Mouse (Mus musculus): ENCODE results near the gene Cachd1. TPM values are rescaled to one million over a fixed set of nuclear protein-coding genes. Genes with fewer than 3 reads are reported as not detected.

Gene Cachd1
- total RNA-seq, 2 experiments from 2014 or later, result 34.9 to 35.3 TPM

- no peak for DNase-seq (ENCODE audit: low spot score in 2 of 2)
These were observed 87.5 kb downstream of the Cachd1 start for GRCm38 (mm10) chr4:100863861-100864428.

- DNase-seq (ENCODE audit: low spot score in 2 of 2), result no peak
These were observed 88.9 kb downstream of the Cachd1 start for GRCm38 (mm10) chr4:100865423-100865822.

DNA sequence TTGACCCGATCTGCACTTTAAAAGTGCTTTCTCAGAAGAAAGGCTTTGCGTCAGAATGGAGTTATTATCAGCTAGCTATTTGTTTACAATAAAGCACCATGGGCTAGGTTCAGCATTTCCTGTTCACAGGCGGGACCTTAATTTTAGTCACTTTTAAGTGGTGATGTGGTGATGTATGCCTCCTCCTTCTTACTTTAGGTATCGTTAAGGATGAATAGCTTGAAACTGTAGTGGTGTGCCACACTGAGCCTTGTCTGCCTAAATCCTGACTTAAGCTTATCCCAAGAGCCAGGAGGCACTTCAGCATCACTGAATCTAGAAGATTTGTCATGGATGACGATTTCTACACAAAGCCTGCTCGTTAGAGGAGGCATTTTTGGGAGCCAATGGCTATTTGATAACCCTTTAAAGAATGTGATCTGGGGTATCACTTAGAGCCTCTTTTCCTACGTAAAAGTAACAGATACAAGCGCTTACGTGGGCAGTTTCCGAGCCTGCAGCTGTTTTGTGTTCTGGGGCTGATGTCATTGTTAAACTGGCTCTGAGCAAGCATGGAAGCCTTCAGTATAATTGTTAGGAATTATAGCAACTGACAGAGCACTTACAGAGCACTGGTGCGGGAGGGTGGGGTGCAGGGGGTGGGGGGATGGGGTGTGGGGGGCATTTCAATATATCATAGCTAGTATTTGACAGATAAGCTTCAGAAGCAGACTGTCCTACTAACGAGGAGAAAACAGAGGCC is 89.7 kb downstream of the Cachd1 start:
- peak in 1 of 2 experiments; percentile 11 for DNase-seq (ENCODE audit: low spot score in 2 of 2)

DNA sequence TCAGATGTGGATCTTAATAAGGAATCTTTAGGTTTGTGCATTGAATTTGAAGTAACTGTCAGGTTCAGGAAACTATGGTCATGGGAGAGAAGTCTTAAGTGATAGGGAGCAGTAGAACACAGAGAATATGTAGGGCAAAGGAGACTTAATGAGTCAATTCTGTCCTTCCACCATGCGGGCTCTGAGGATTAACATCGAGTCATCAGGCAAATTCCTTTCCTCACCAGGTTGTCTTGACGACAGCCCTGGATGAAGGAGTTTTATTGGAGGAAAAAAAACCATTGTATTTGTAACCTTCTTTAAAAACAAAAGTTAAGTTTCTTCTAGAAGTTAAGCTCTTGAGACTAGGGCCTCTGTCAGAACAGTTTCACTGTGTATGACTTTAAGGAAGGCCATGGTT is 100.9 kb downstream of the Cachd1 start:
- DNase-seq (ENCODE audit: low spot score in 2 of 2), result no peak

- DNase-seq (ENCODE audit: low spot score in 2 of 2), result no peak
These were observed 102.9 kb downstream of the Cachd1 start for GRCm38 (mm10) chr4:100879414-100879813.

DNA sequence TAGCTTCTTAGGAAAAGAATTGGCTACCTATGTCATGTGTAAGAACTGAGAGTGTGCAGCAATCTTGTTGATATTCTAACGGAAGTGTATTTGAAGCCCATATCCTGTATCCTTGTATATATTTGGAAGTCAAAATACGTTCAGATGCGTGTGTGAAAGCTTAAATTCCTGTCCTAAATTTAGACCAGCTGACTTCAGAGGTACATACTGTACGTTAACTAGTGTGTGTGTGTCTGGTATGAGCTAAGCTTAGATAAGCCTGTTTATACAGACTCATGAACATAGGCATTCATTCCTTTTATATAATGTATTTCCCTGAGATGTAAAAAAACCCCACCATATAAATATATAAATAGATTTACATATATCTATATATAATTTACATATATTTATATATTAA is 103.6 kb downstream of the Cachd1 start:
- no peak for DNase-seq (ENCODE audit: low spot score in 2 of 2)

- DNase-seq (ENCODE audit: low spot score in 2 of 2), result no peak
These were observed 109.6 kb downstream of the Cachd1 start for GRCm38 (mm10) chr4:100885793-100886742.

GRCm38 (mm10) chr4:100886743-100887416 is 110.4 kb downstream of the Cachd1 start:
- no peak for DNase-seq (ENCODE audit: low spot score in 2 of 2)

DNA sequence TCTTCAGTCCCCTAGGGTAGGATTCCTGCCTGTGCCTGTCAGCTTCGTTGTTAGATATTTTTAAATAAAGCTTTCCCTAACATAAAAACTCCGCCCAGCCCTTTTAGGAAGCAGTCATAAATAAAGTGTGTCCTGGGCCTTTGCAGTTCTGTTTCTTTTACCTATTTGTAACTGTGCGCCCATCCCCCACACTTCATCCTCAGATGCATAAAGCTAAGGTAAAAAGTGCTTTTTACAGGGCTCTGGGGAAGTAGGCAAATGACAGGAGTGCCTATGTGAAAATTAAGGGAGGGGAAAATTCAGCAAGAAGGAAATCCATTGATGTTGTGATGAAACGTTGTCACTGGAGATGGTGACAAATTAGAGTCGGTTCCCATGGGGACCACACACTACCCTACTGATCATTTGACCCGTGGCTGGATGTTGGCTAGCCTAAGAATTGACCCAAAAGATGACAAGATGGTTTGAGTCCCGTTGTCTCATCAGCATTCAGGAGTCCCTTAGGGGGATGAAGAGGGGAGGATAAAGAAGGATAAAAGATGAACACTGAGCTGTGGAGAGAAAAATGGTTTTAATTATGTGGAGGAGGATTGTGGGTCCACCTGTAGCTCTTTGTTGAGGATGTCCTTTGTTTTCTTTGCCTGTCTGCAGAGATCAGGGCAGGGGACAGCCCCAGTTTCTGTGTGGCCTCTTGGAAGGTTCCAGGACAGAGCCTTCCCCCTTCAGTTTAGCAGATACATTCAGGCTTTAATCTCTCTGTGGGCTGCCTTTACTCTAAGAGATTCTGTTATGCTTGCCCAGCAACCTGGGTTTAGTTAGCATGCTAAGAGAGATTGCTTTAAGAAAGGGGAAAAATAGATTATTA is 113.9 kb downstream of the Cachd1 start:
- no peak for DNase-seq (ENCODE audit: low spot score in 2 of 2)

DNA sequence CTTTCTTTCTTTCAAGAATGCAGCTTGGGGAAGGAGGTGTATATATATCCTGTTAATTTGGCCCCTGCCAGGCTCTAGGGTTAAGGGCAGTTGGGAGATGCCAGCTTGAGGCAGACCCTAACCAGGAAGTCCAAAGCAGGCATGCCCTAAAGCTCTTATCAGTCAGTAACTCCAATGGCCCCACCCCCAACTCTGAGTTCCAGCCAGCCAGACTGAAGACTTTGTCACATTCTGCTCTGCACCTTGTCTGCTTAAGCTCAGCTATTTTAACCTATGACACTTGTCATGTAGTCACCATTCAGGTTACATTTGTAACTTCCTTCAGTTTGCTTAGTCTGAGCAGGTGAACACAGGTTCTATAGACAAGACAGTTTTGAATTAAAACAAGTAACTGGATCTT is 117.3 kb downstream of the Cachd1 start:
- DNase-seq (ENCODE audit: low spot score in 2 of 2), result no peak

DNA sequence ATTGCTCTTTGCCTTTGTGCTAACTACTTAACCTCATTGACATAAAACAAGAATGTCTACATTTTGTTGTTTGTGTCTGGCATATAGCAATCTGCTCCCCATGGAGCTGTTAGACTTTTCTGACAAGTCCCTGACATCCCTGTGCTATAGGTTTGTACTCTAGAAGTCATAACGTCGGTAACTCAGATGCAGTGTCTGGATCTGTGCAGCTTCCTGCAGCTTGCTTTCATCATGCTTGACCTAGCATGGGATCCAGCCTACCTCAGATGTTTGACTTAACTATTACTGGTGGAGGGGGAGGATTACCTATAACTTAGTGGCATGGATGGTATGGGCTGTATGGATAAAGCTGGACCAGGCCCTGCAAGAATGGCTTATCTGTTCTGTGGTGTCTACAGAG is 117.7 kb downstream of the Cachd1 start:
- DNase-seq (ENCODE audit: low spot score in 2 of 2), result no peak

- no peak for DNase-seq (ENCODE audit: low spot score in 2 of 2)
These were observed 120.0 kb downstream of the Cachd1 start for GRCm38 (mm10) chr4:100896260-100897010.

DNA sequence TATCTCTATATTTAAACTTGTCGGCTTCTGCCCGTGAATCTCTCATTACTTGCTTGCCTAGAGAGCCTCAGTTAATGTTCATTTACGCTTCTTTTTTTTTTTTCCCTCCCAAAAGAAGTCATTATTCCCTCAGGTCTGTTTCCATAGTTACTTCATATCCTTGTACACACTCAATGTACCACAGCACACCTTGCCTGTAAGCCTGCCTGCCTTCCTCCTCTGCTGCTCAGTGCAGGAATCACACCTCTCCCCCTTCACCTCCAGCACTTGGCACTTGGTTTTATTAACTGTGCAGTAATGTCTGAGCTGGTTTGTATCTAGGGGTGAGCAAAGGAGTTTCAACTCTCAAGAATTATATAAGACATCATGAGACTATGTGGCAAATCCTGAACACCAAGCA is 121.5 kb downstream of the Cachd1 start:
- no peak for DNase-seq (ENCODE audit: low spot score in 2 of 2)

- no peak for DNase-seq (ENCODE audit: low spot score in 2 of 2)
These were observed 133.3 kb downstream of the Cachd1 start for GRCm38 (mm10) chr4:100909694-100910340.

DNA sequence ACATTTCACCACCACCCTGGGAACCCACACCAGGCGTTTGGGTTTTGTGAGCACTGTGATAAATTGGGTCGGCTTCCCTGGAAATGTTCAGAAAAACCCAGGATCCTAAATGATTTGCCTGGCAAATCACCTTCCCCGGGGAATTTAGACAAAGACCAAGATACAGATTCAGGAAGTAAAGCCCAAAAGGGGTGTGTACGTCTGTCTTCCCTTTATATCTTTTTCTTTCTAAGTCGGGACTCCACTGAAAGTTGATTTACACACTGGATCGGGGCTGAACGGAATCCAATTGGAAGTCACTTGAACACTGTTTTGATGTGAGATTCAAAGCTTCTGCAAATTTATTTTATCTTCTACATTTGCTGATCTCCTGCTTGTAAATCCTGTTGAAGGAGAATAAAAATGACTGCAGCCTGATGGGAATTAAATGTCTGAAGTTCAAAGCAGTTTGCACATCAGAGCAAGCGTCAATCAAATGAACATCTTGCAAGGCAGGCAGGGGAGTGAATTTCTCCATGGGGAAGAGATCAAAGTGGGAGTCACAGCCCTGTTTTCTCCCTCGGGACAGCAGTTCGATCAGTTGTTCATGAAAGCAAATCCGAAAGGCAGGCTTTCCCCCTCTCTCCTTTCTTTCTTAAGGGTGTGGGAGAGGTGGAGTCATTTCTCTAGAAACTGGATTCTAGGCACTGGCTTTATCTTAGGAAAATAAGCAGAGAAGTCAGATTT is 134.3 kb downstream of the Cachd1 start:
- DNase-seq (ENCODE audit: low spot score in 2 of 2), result no peak

GRCm38 (mm10) chr4:100911658-100912057 is 135.2 kb downstream of the Cachd1 start:
- no peak for DNase-seq (ENCODE audit: low spot score in 2 of 2)

- no peak for DNase-seq (ENCODE audit: low spot score in 2 of 2)
These were observed 137.2 kb downstream of the Cachd1 start for GRCm38 (mm10) chr4:100913666-100914065.

DNA sequence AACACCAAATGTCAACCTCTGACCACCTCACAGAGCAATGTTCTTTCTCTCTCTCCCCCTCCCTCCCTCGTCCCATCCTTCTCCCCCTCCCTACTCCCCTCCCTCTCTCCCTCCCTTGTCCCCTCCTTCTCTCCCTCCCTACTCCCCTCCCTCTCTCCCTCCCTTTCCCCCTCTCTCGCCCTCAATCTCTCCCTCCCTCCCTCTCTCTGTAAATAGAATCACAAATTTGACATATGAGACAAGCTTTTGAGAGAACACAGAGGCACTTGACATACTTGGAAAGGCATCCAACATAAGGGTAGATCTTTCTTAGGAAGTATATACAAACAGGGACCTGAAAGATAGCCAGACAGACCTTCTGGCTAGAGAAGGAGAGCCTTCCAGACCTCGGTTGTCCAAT is 138.1 kb downstream of the Cachd1 start:
- DNase-seq (ENCODE audit: low spot score in 2 of 2), result no peak
